Mouse (Mus musculus): Measurements from ENCODE around the gene Icosl.
A peak's percentile ranks its signal among the peaks of the same experiment; 100 is the strongest.
"Not testable (repeated sequence)": the region's sequence is repeated elsewhere in the genome, so short reads cannot be mapped to it uniquely, and the experiment has no call there.

The Icosl gene

DNA sequence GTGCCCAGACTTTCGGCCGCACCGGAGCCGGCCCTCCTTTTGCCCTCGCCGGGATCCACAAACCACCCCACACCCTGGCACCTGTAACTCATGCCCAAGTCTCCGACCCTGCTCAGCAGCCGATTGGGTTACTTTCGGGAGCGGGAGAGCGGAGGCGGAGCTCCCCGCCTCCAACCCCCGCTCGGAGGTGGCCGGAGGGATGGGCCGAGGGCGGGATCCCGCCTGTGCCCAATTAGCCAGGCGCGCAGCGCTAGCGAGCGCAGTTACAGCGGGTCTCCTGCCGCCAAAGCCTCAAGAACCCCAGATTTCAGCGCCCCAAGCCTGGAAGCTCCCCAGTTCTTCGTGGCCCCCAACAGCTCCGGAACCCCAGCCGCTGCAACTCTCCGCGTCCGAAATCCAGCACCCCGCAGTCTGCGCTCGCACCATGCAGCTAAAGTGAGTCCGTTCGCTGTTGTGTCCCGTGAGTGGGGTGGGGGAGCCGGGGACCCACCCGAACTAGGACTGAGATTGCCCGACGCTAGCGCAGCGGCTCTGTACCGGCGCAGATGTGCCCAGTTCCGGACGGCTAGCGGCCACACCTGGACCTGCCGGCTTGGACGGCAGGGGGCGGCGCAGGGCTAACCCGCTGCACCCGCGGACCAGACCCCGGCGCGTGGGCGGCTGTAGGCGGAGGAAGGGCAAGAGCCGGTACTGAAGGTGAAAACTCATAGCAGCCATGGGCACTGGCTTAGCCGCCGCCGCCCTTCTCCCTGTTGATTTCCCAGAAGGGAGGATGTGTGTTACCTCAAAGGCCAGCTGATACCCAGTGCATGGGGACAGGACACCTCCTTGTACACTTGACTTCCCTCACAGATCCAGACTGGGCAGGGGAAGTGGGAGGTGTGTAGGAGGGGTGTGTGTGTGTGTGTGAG, at the start of gene Icosl:
TSS of gene Icosl (plus strand) at position 202 of the 911 bp plus-strand sequence.
- DNase-seq: peak; percentile 71

GRCm38 (mm10) chr10:78019984-78020383, 49.1 kb upstream of the Icosl start:
- not testable (repeated sequence) for DNase-seq

DNA sequence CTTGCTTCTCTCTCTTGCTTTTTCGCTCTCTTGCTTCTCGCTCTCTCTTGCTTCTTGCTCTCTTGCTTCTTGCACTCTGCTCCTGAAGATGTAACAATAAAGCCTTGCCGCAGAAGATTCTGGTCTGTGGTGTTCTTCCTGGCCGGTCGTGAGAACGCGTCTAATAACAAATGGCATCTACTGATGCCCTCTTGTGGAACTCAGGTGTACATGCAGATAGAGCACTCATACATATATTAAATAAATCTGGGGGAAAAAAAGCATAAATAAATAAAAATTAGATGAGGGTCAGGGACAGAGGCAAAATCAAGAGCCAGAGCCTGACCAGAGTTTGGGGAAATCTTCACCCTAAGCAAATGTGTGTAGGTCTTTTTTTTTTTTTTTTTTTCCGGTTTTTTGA, 43.6 kb upstream of the Icosl start:
- DNase-seq: not testable (repeated sequence)

DNA sequence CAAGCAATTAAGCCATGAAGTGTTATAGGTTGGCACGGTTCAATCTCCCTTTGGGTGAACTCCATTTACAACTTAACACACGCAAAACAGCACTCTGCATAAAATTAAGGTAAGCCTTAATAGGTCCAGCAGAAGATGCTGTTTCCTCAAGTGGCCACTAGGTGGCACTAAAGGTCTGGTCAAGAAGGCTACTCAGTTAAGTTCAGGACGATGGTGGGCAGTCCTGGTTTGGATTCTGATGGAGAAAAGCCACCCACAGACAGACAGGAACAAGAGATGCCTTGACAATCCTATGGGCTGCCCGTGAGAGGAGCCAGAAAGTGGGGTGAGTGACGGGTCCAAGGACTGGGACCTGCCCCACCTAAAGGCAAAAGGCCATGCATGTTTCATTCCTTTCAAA, 41.0 kb upstream of the Icosl start:
- DNase-seq: peak; percentile 81

DNA sequence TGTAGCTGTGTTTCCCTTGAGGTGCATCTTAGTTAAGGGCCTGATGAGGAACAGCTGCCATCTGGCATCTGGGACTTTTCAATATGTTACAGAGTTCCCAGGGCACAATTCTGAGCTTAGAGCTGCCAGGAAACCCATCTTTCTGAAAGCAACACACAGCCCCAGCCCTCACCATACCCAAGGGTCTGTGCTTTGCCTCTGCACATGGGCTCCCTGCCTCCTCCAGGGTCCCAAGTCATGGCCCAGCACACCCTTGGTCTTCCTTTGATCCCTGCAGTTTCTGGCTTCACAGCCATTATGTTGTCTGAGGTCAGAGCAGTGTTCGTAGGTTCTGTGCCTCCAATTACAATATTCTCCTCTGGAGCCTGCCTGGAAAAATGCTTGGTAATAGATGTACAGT, 40.0 kb upstream of the Icosl start:
- no peak for DNase-seq

- no peak for DNase-seq
Observed at GRCm38 (mm10) chr10:78031987-78032386, 37.1 kb upstream of the Icosl start.

DNA sequence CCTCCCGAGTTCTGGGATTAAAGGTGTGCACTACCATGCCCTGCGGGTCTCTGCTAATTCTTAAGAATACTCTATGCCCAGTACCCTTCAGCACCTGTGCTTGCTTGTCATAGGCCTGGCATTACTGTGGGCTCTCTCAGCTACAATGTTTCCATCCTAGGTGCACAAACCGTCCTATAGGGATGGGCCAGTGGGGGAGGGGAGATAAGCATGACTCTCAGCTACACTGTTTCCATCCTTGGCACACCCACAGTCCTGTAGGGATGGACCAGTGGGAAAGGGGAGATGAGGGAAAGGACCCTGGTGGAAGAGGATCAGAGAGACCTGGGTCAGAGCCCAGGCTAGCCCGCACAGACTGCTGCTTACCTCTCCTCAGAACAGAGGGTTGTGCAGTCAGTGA, 32.0 kb upstream of the Icosl start:
- DNase-seq: no peak

DNA sequence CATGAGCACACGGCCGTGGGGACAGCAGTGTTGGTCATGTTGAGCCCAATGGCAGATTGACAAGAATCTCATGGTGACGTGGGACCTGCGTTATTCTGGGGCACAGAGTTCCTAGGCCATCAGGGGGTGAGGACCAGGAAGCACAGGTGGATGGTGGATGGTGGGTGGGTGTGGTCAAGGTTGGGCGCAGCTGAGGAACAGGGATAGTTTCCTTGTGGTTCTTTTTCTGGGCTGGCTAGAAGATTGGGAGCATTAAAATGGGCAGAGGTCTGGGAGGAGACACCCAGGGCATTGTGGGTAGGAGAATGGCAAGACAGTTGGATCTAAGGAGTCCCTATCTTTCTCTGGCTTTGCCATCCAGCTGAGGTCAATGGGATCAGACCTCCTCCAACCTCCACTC, 27.5 kb upstream of the Icosl start, which contains the start of gene Dnmt3l:
TSS of gene Dnmt3l (plus strand) at position 301 of the 400 bp plus-strand sequence.
- DNase-seq: no peak

GRCm38 (mm10) chr10:78042096-78042495, 27.0 kb upstream of the Icosl start:
- no peak for DNase-seq

DNA sequence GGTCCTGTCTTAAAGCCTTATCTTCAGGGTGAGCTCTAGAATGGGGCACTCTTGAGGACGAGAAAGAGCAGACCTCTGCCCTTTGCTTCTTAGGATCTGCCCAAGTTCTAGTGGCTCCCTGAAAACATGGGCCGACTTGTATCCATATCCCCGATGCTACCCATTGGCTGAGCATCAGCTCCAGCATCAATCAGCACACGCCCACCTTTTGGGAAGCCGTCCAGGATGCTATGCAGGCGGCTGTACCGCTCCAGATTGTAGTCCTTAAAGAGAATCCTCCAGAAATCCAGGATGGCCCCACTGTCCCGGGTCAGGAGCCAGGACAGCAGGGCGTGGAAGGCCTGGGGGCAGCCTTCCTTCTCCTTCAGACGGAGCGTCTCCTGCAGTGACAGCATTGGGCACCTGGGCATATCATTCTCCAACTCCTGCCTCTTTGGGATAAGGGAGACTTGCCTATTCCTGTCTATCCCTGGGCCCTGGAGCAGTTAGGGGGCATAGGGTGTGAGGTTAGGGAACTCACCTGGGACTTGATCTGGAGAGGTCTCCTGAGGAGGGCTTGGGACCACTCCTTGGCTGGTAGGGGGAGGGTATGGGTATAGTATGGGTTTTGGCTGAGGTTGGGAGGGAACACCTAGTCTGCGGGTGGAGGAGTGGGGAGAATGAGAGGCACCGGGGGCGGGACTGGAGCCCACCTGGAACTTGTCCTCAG, 26.3 kb upstream of the Icosl start:
- DNase-seq: no peak

DNA sequence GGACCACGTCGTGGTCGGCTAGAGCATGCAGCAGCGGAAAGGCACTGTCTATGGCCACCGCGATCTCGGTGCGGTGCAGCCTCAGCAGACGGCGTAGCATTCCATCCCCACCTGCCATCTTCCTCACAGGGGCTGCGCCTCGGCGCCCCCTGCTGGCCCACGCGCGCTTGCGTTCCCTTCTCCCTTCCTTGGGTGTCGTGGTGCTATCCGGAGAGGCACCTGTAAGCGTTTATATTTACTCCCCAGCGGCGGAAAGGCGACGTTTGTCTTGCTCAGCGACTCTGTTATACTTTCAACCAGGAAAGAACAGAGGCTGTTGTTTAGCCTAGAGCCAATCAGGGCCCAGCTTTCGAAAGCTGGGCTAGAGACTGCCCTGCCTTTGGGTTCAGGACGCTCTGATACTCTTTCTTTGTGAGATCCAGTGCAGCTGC, 25.7 kb upstream of the Icosl start, which contains the start of gene Aire:
TSS of gene Aire (minus strand) at position 205 of the 431 bp plus-strand sequence.
- DNase-seq: peak; percentile 63

GRCm38 (mm10) chr10:78044531-78044930, 24.6 kb upstream of the Icosl start:
- no peak for DNase-seq

DNA sequence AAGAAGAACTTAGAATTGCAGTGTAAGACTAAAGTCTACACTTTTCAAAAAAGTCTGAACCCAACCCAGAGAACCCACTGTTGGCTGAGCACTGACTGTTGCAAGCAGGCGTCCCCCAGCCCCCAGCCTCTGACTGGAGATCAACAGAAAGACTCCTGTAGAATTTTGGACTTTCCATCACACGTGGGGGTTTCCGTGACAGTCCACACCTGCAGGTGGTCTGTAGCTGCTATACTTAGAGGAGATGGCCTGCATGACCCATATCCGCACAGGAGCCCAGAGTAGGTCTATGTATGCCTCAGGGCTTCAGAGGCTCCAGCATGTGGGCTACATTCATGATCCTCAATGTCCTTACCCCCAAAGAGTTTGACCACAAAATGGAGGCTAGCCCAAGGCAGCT, 22.7 kb upstream of the Icosl start:
- DNase-seq: no peak

DNA sequence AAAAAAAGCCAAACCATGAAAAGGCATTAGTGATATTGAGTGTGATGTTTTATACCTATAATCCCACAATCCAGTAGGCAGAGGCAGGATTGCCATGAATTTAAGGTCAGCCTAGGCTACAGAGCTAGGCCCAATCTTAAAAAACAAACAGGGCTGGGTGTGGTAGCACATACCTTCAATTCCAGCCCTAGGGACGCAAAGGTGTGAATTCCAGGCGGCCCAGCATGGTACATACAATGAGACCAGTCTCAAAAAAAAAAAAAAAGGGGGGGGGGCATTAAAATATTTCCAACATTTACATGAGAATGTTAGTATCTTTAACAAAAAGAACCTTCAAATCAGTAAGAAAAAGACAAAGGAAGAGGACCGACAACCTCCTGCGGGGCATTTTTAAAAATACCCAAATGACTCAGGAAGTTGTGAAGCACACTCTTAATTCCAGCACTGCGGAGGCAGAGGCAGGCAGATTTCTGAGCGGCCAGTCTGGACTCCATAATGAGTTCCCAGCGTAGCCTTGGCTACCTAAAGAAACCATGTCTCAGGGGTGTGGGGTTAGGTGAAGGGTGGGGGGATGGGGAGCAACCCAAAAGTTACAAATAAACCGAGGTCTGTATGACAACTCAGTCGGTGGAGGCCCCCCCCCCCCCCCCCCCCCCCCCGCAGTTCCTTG, 20.9 kb upstream of the Icosl start:
- no peak for DNase-seq

- no peak for DNase-seq
Observed at GRCm38 (mm10) chr10:78049519-78050035, 19.5 kb upstream of the Icosl start.

DNA sequence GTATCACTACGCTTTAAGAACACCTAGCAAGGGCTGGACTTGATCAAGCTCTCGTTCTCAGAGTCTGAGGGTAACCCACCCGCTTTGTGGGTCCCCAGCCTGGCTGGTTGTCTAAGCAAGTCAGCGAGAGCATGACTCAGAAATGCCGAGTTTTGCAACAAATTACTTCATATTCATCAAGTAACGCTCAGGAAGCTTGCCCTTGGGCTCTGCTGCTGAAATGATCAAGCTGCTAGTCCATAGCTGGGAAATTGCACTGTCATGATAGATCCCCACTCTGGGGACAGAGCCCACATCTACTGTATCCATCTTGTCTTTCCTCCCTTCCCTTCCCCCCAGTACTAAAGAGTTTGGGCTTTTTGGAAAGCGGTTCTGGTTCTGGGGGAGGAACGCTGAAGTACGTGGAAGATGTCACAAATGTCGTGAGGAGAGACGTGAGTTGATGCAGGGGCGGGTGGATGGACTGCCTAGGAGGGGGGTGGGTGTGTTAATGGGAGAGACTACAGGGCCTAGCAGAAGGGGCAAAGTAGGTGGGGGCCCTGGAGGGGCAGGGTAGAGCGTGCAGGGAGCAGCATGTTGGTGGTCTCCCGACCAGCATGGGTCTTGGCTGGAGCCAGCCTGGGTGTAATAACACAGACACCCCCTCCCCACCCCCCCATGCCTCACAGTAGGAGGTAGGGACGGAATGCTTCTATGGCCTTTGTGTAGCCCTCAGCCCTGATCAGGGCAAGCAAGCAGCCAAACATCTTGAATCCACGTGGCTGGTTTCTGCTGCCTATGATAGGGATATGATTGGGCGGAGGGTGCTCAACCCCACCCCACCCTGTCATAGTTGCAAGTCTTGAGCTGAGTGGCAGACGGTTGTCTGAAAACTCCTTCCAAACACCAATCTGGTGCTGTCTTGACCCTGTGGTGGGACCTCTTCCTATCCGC, 14.2 kb upstream of the Icosl start:
- no peak for DNase-seq

DNA sequence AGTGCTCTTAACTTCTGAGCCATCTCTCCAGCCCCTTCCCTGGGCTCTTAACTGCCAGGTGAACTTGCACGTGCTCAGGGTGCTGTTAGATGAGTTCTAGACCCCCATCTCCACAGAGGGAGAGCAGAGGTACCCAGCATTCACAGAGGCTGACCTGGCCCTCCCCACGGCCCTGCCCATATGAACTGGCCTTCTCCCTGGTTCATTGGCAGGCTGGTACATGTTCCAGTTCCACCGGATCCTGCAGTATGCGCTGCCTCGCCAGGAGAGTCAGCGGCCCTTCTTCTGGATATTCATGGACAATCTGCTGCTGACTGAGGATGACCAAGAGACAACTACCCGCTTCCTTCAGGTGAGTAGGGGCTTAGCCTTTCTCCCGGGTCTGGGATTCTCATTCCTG, 12.0 kb upstream of the Icosl start:
- DNase-seq: no peak

DNA sequence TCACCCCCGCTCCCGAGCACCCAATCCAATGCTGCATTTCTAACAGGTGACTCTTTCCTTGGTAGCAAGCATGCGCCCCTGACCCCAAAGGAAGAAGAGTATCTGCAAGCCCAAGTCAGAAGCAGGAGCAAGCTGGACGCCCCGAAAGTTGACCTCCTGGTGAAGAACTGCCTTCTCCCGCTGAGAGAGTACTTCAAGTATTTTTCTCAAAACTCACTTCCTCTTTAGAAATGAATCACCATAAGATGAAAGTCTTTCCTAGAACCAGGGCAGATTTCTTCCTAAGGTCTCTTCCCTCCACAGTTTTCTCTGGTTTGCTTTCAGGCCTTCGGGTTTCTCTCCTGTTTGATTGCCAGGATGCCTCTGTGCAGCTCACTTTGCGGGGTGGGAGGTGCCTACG, 6.0 kb upstream of the Icosl start:
- DNase-seq: no peak

- DNase-seq: peak; percentile 42
Observed at GRCm38 (mm10) chr10:78067226-78067625, 1.9 kb upstream of the Icosl start.

DNA sequence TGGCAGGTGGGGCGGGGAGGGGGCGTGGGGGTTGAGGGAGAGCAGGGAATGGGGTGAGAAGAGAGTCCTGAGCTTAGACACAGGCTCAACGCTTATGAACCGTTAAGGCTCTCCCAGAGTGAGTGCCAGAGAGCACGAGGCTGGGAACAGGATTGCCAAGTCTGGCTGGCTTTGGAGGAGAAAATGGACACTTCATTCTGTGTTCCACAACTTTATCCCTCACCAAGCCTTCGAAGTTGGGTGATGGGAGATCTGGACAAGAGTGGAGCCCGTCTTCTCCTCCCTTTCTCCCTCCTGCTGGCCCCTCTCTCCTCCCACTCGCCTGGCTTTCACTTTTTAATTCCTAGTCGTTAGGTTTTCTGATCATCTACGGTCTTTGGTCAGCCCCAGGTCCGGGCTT, 561 bp upstream of the Icosl start:
- no peak for DNase-seq

GRCm38 (mm10) chr10:78074151-78074550, 5.0 kb downstream of the Icosl start:
- DNase-seq: no peak

DNA sequence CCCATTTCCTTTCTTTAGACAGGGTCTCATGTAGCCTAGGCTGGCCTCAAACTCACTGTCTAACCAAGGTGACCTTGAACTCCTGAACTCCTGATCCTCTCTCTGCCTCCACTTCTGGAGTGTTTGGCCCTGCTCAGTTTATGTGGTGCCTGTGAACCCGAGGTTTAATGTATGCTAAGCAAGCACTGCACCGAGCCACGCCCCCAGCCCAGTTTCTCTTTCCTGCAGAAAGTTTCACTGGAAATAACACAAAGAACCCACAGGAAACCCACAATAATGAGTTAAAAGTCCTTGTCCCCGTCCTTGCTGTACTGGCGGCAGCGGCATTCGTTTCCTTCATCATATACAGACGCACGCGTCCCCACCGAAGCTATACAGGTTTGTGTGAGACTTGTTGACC, 5.9 kb downstream of the Icosl start:
- DNase-seq: no peak
